Mouse (Mus musculus) bone marrow, adult 2 months (tissue): ENCODE measurements at regions not wholly inside any gene's neighbourhood (a gene's known extent, or its start where the extent isn't known, plus 50 kb on each side); places are given as distances from the start of the nearest gene placed in this dataset.

ENCODE experiments used
- H3K27ac ChIP-seq: fragments of 200-500 bp; 2 replicates; pipeline ENCODE4 v1.5.1; 2012; ENCODE audit warnings: low read depth, mild to moderate bottlenecking, control low read depth, inconsistent platforms, low read length; ENCODE audit not compliant: control insufficient read depth, poor library complexity, insufficient read depth
- H3K4me1 ChIP-seq: fragments of 200-500 bp; 2 replicates; pipeline ENCODE4 v1.6.1; 2011; ENCODE audit warnings: low read length; ENCODE audit not compliant: control insufficient read depth, insufficient read depth
- H3K4me3 ChIP-seq: fragments of 200-500 bp; replicated peaks from 2 replicates; pipeline ENCODE3; 2011; ENCODE audit warnings: mild to moderate bottlenecking, low read depth, low read length, control low read depth; ENCODE audit not compliant: control insufficient read depth
- CTCF ChIP-seq: fragments of 200-500 bp; IDR thresholded peaks from 2 replicates; pipeline ENCODE4 v1.5.1; 2011; ENCODE audit warnings: low read length, control low read depth; ENCODE audit not compliant: control insufficient read depth, insufficient read depth
- POLR2A ChIP-seq: fragments of 200-500 bp; IDR thresholded peaks from 2 replicates; pipeline ENCODE4 v1.6.1; 2011; ENCODE audit warnings: low read depth, mild to moderate bottlenecking, control low read depth, low read length, borderline replicate concordance; ENCODE audit not compliant: control insufficient read depth
- WGBS: fragments of 180-500 bp; shearing (Covaris S2); methylation state at CpG from one replicate; pipeline ENCODE4 v1.1.7; 2018; 5-methylcytosine and 5-hydroxymethylcytosine counted together

GRCm38 (mm10) chr2:30727948-30728347 is 75.5 kb downstream of the 1700001O22Rik start:
- WGBS: 68% methylated on average over 6 of the region's 6 CpGs
- Histone ChIP-seq H3K4me3 (no peak overlapping the region), H3K27ac (no peak overlapping the region), H3K4me1 (no peaks in the 10 kb centered on the region)
- TF ChIP-seq CTCF (no peak), POLR2A (no peak)

GRCm38 (mm10) chr2:30725601-30726489 is 77.6 kb downstream of the 1700001O22Rik start:
- H3K4me1 ChIP-seq: no peaks in the 10 kb centered on the region
- H3K27ac ChIP-seq: no peak overlapping the region
- H3K4me3 ChIP-seq: no peak overlapping the region
- WGBS: 28% methylated on average over 38 of the region's 38 CpGs
- TF ChIP-seq CTCF: no peak
- no peak for TF ChIP-seq POLR2A

GRCm38 (mm10) chr2:30725186-30725585 is 78.3 kb downstream of the 1700001O22Rik start:
- H3K4me3 ChIP-seq: no peak overlapping the region
- TF ChIP-seq POLR2A: no peak
- TF ChIP-seq CTCF: no peak
- 66% methylated on average over 10 of the region's 10 CpGs for WGBS
- no peak overlapping the region for H3K27ac ChIP-seq
- no peaks in the 10 kb centered on the region for H3K4me1 ChIP-seq

GRCm38 (mm10) chr2:30724521-30724920 is 78.9 kb downstream of the 1700001O22Rik start:
- TF ChIP-seq CTCF (no peak), POLR2A (no peak)
- no peak overlapping the region for H3K27ac ChIP-seq
- H3K4me3 ChIP-seq: no peak overlapping the region
- no peaks in the 10 kb centered on the region for H3K4me1 ChIP-seq

- Histone ChIP-seq H3K4me3 (no peak overlapping the region), H3K4me1 (peaks cover under 1% of the 10 kb centered on the region; the same call in 1 of the 2 replicates), H3K27ac (no peak overlapping the region)
- 63% methylated on average over 10 of the region's 10 CpGs for WGBS
- TF ChIP-seq POLR2A (no peak), CTCF (no peak)
Measured at GRCm38 (mm10) chr2:30723059-30723587, 80.3 kb downstream of the 1700001O22Rik start.

- no peak for TF ChIP-seq CTCF
- no peak for TF ChIP-seq POLR2A
- Histone ChIP-seq H3K4me1 (peaks cover 3% of the 10 kb centered on the region), H3K27ac (no peak overlapping the region), H3K4me3 (no peak overlapping the region)
- WGBS: 73% methylated on average over 7 of the region's 7 CpGs
Measured at GRCm38 (mm10) chr2:30722263-30723050, 81.0 kb downstream of the 1700001O22Rik start.

- Histone ChIP-seq H3K4me1 (peaks cover 3% of the 10 kb centered on the region), H3K4me3 (no peak overlapping the region), H3K27ac (no peak overlapping the region)
- TF ChIP-seq POLR2A: no peak
- TF ChIP-seq CTCF: no peak
- WGBS: 77% methylated on average over 12 of the region's 12 CpGs
Measured at GRCm38 (mm10) chr2:30721473-30722262, 81.8 kb downstream of the 1700001O22Rik start.

- Histone ChIP-seq H3K4me3 (no peak overlapping the region), H3K27ac (no peak overlapping the region), H3K4me1 (peaks cover 3% of the 10 kb centered on the region)
- no peak for TF ChIP-seq POLR2A
- no peak for TF ChIP-seq CTCF
- WGBS: 69% methylated on average over 5 of the region's 5 CpGs
Measured at GRCm38 (mm10) chr2:30721048-30721461, 82.4 kb downstream of the 1700001O22Rik start.
